Mouse (Mus musculus) spleen, adult 2 months (tissue): ENCODE measurements around the gene Fdx1l.

Experiments
- CTCF ChIP-seq: fragments of 200-500 bp; IDR thresholded peaks from 2 replicates; pipeline ENCODE4 v1.5.1; 2011; ENCODE audit warnings: mild to moderate bottlenecking, inconsistent platforms; ENCODE audit not compliant: insufficient read depth, insufficient read length, insufficient replicate concordance; ENCODE audit errors: extremely low read depth
- POLR2A ChIP-seq: fragments of 200-500 bp; IDR thresholded peaks from 2 replicates; pipeline ENCODE4 v1.6.1; 2011; ENCODE audit warnings: low read depth, low read length, inconsistent platforms

GRCm38 (mm10) chr9:21091707-21092320 lies 18.4 kb upstream of the Fdx1l start, which contains the start of the genes Gm38431 and Raver1:
- TF ChIP-seq CTCF (no peak), POLR2A (no peak)
